Mouse (Mus musculus) forebrain, embryonic 16.5 days (tissue): ENCODE data around the gene Mgat5. TPM values are rescaled to one million over a fixed set of nuclear protein-coding genes. Genes with fewer than 3 reads are reported as not detected.

Source experiments
- ATAC-seq: fragments of 200-750 bp; cut with Nextera tagmentation; 2 replicates; pipeline ENCODE4 v1.8.0; 2017; ENCODE audit warnings: mild to moderate bottlenecking, moderate library complexity
- H3K27ac ChIP-seq: fragments of 300-500 bp; sonication (generic); 2 replicates; pipeline ENCODE4 v1.5.1; 2014; ENCODE audit warnings: low read length, control low read depth
- H3K27me3 ChIP-seq: fragments of 300-500 bp; sonication (generic); replicated peaks from 2 replicates; pipeline ENCODE4 v1.6.1; 2014; ENCODE audit warnings: low read length; ENCODE audit not compliant: control insufficient read depth, insufficient read depth
- H3K36me3 ChIP-seq: fragments of 300-500 bp; sonication (generic); 2 replicates; pipeline ENCODE4 v1.6.1; 2014; ENCODE audit not compliant: control insufficient read depth, insufficient read depth
- H3K4me1 ChIP-seq: fragments of 300-500 bp; sonication (generic); replicated peaks from 2 replicates; pipeline ENCODE4 v1.6.1; 2014; ENCODE audit warnings: low read length; ENCODE audit not compliant: control insufficient read depth, insufficient read depth
- H3K4me2 ChIP-seq: fragments of 300-500 bp; sonication (generic); 2 replicates; pipeline ENCODE4 v1.6.1; 2014; ENCODE audit warnings: mild to moderate bottlenecking, low read length, control low read depth
- H3K4me3 ChIP-seq: fragments of 300-500 bp; sonication (generic); replicated peaks from 2 replicates; pipeline ENCODE4 v1.5.1; 2014; ENCODE audit warnings: mild to moderate bottlenecking, low read length, control low read depth
- H3K9ac ChIP-seq: fragments of 300-500 bp; sonication (generic); replicated peaks from 2 replicates; pipeline ENCODE4 v1.6.1; 2014; ENCODE audit warnings: low read depth, low read length, control low read depth
- H3K9me3 ChIP-seq: fragments of 300-500 bp; sonication (generic); 2 replicates; pipeline ENCODE4 v1.6.1; 2016; ENCODE audit warnings: low read length; ENCODE audit not compliant: control insufficient read depth
- WGBS: fragments of 180-500 bp; shearing (Covaris S2); extraction: QIAGEN DNeasy Blood & Tissue Kit; methylation state at CpG from one replicate; pipeline ENCODE4 v1.1.7; 2014; 5-methylcytosine and 5-hydroxymethylcytosine counted together
- polyA plus RNA-seq: library from polyadenylated mRNA; unstranded; fragments of >200 nt; fragmentation: Nextera tagmentation; extraction: Ambion mirVana; gene quantifications from 2 replicates; pipeline ENCODE4 v1.2.1, GENCODE M21; 2015

Mgat5 gene
- 12.1 and 14.8 TPM in 2 replicates for polyA plus RNA-seq

GRCm38 (mm10) chr1:127204817-127205485, at the start of gene Mgat5:
TSS of gene Mgat5 (plus strand) at chr1:127205015.
- peak; percentile 91 for ATAC-seq
- peak within 1 kb of the TSS; percentile 86 for H3K4me3 ChIP-seq
- peak within 1 kb of the TSS; percentile 97 for H3K27ac ChIP-seq
- H3K27me3 ChIP-seq = no peaks in the 10 kb centered on the region
- H3K9me3 ChIP-seq = no peaks in the 10 kb centered on the region
- peak within 1 kb of the TSS; percentile 92 for H3K9ac ChIP-seq
- H3K4me1 ChIP-seq = peaks cover 28% of the 10 kb centered on the region
- peak within 1 kb of the TSS; percentile 81 for H3K4me2 ChIP-seq
- H3K36me3 ChIP-seq = no peaks in the 10 kb centered on the region
- WGBS = under 1% methylated on average over 51 of the region's 51 CpGs

- peak; percentile 15; the same call in 1 of the 2 replicates for ATAC-seq
- WGBS = 22% methylated on average over 5 of the region's 5 CpGs
- no peaks in the 10 kb centered on the region for H3K4me1 ChIP-seq
Measured at GRCm38 (mm10) chr1:127160118-127160760, 44.6 kb upstream of the Mgat5 start.

GRCm38 (mm10) chr1:127164589-127165160, 40.1 kb upstream of the Mgat5 start:
- WGBS = 77% methylated on average over 4 of the region's 4 CpGs

More at GRCm38 (mm10) chr1:127160118-127160760, 44.6 kb upstream of the Mgat5 start:
- H3K9ac ChIP-seq = no peak overlapping the region
- H3K4me3 ChIP-seq = no peak overlapping the region
- no peaks in the 10 kb centered on the region for H3K36me3 ChIP-seq
- no peaks in the 10 kb centered on the region for H3K9me3 ChIP-seq
- no peaks in the 10 kb centered on the region for H3K27me3 ChIP-seq
- H3K27ac ChIP-seq = no peak overlapping the region
- H3K4me2 ChIP-seq = no peak overlapping the region

GRCm38 (mm10) chr1:127166521-127166920, 38.3 kb upstream of the Mgat5 start:
- ATAC-seq = no peak
- Histone ChIP-seq H3K4me3 (no peak overlapping the region), H3K9me3 (no peaks in the 10 kb centered on the region), H3K27me3 (no peaks in the 10 kb centered on the region), H3K27ac (no peak overlapping the region), H3K4me2 (no peak overlapping the region), H3K9ac (no peak overlapping the region), H3K4me1 (peaks cover 13% of the 10 kb centered on the region), H3K36me3 (no peaks in the 10 kb centered on the region)

More at GRCm38 (mm10) chr1:127164589-127165160, 40.1 kb upstream of the Mgat5 start:
- H3K4me2 ChIP-seq = no peak overlapping the region
- no peak for ATAC-seq
- no peaks in the 10 kb centered on the region for H3K27me3 ChIP-seq
- no peak overlapping the region for H3K9ac ChIP-seq
- H3K36me3 ChIP-seq = no peaks in the 10 kb centered on the region
- peaks cover 11% of the 10 kb centered on the region for H3K4me1 ChIP-seq
- no peak overlapping the region for H3K27ac ChIP-seq
- no peak overlapping the region for H3K4me3 ChIP-seq
- no peaks in the 10 kb centered on the region for H3K9me3 ChIP-seq

GRCm38 (mm10) chr1:127167586-127167985, 37.2 kb upstream of the Mgat5 start:
- no peak overlapping the region for H3K27ac ChIP-seq
- H3K4me2 ChIP-seq = no peak overlapping the region

GRCm38 (mm10) chr1:127168205-127168604, 36.6 kb upstream of the Mgat5 start:
- peaks cover 13% of the 10 kb centered on the region for H3K4me1 ChIP-seq
- peak; percentile 90 for ATAC-seq

More at GRCm38 (mm10) chr1:127167586-127167985, 37.2 kb upstream of the Mgat5 start:
- no peak overlapping the region for H3K4me3 ChIP-seq
- H3K9me3 ChIP-seq = no peaks in the 10 kb centered on the region
- H3K4me1 ChIP-seq = peaks cover 13% of the 10 kb centered on the region
- no peaks in the 10 kb centered on the region for H3K27me3 ChIP-seq
- WGBS = 42% methylated on average over 1 of the region's 1 CpGs
- no peak for ATAC-seq
- no peak overlapping the region for H3K9ac ChIP-seq
- no peaks in the 10 kb centered on the region for H3K36me3 ChIP-seq

GRCm38 (mm10) chr1:127169516-127169915, 35.3 kb upstream of the Mgat5 start:
- 56% methylated on average over 8 of the region's 8 CpGs for WGBS
- Histone ChIP-seq H3K4me3 (no peak overlapping the region), H3K4me1 (peaks cover 13% of the 10 kb centered on the region), H3K27me3 (no peaks in the 10 kb centered on the region), H3K27ac (no peak overlapping the region), H3K4me2 (no peak overlapping the region), H3K36me3 (no peaks in the 10 kb centered on the region), H3K9me3 (no peaks in the 10 kb centered on the region), H3K9ac (no peak overlapping the region)
- ATAC-seq = peak; percentile 57

More at GRCm38 (mm10) chr1:127168205-127168604, 36.6 kb upstream of the Mgat5 start:
- H3K4me2 ChIP-seq = no peak overlapping the region
- H3K4me3 ChIP-seq = no peak overlapping the region
- WGBS = 23% methylated on average over 8 of the region's 8 CpGs
- H3K36me3 ChIP-seq = no peaks in the 10 kb centered on the region
- no peak overlapping the region for H3K9ac ChIP-seq
- no peaks in the 10 kb centered on the region for H3K27me3 ChIP-seq
- H3K27ac ChIP-seq = 0 out of 2 replicates have a peak overlapping the region, but pooled peaks have one; percentile 8
- H3K9me3 ChIP-seq = no peaks in the 10 kb centered on the region

- 86% methylated on average over 7 of the region's 7 CpGs for WGBS
- no peak overlapping the region for H3K4me2 ChIP-seq
Measured at GRCm38 (mm10) chr1:127171361-127171760, 33.5 kb upstream of the Mgat5 start.

GRCm38 (mm10) chr1:127173448-127173847, 31.4 kb upstream of the Mgat5 start:
- ATAC-seq = no peak
- 79% methylated on average over 3 of the region's 3 CpGs for WGBS
- H3K4me1 ChIP-seq = peaks cover 6% of the 10 kb centered on the region; the same call in 1 of the 2 replicates

More at GRCm38 (mm10) chr1:127171361-127171760, 33.5 kb upstream of the Mgat5 start:
- no peak overlapping the region for H3K4me3 ChIP-seq
- no peak for ATAC-seq
- H3K27me3 ChIP-seq = no peaks in the 10 kb centered on the region
- H3K9me3 ChIP-seq = no peaks in the 10 kb centered on the region
- H3K36me3 ChIP-seq = no peaks in the 10 kb centered on the region
- no peak overlapping the region for H3K9ac ChIP-seq
- peaks cover 13% of the 10 kb centered on the region for H3K4me1 ChIP-seq
- H3K27ac ChIP-seq = no peak overlapping the region

More at GRCm38 (mm10) chr1:127173448-127173847, 31.4 kb upstream of the Mgat5 start:
- Histone ChIP-seq H3K9me3 (no peaks in the 10 kb centered on the region), H3K4me2 (no peak overlapping the region), H3K27ac (no peak overlapping the region), H3K36me3 (no peaks in the 10 kb centered on the region), H3K4me3 (no peak overlapping the region), H3K27me3 (no peaks in the 10 kb centered on the region), H3K9ac (no peak overlapping the region)
